Mouse (Mus musculus) ES-E14 (cell line): ENCODE measurements around the gene Endou.

Experiments
- MAFK ChIP-seq: IDR thresholded peaks from 2 replicates; pipeline ENCODE4 v1.6.1; 2014; ENCODE audit warnings: mild to moderate bottlenecking, low read depth, low read length, inconsistent platforms; ENCODE audit not compliant: insufficient read depth
- ZC3H11A ChIP-seq: IDR thresholded peaks from 2 replicates; pipeline ENCODE4 v1.6.1; 2012; ENCODE audit warnings: low read depth, mild to moderate bottlenecking, inconsistent platforms, low read length, borderline replicate concordance

GRCm38 (mm10) chr15:97712546-97712945, 18.6 kb downstream of the Endou start:
- TF ChIP-seq MAFK (no peak), ZC3H11A (no peak)
